Mouse (Mus musculus): ENCODE results near the gene Gm45021.

DNA sequence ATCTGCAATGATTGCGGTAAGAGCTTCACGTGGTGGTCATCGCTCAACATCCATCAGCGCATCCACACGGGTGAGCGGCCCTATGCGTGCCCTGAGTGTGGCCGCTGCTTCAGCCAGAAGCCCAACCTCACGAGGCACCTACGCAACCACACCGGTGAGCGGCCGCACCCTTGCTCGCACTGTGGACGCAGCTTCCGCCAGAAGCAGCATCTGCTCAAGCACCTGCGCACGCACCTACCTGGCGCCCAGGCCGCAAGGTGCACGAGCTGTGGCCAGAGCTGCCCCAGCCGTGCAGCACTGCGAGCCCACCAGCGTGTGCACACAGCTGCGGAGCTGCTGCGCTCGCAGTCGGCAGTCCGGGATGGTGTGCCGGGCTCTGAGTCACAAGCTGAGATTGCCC lies 30.6 kb downstream of the Gm45021 start:
- TF ChIP-seq CTCF (IDR thresholded peaks at IDR 0.05; ENCODE audit: low read depth) = no peak
- TF ChIP-seq EP300 (optimal IDR thresholded peaks at IDR 0.05) = no peak

All from stomach, postnatal 0 days (tissue).